Mouse (Mus musculus) C2C12 (cell line): ENCODE results near the gene Stac. TPM values are rescaled to one million over a fixed set of nuclear protein-coding genes. Genes with fewer than 3 reads are reported as not detected.

ENCODE experiments used
- H3K27me3 ChIP-seq: one replicate; pipeline ENCODE4 v1.6.1; 2011; ENCODE audit not compliant: control insufficient read depth, insufficient read depth, insufficient read length
- H3K36me3 ChIP-seq: one replicate; pipeline ENCODE4 v1.6.1; 2011; ENCODE audit not compliant: control insufficient read depth, insufficient read depth
- H3K4me3 ChIP-seq: one replicate; pipeline ENCODE4 v1.5.1; 2011; ENCODE audit warnings: mild to moderate bottlenecking, control low read depth; ENCODE audit not compliant: poor library complexity, insufficient read depth, severe bottlenecking
- H3K79me2 ChIP-seq: one replicate; pipeline ENCODE4 v1.6.1; 2011; ENCODE audit not compliant: control insufficient read depth, insufficient read depth
- H3K79me3 ChIP-seq: one replicate; pipeline ENCODE4 v1.6.1; 2011; ENCODE audit warnings: low read depth, control low read depth
- H3ac ChIP-seq: one replicate; pipeline ENCODE3; 2011; ENCODE audit warnings: low read depth; ENCODE audit not compliant: control insufficient read depth, insufficient read length
- CEBPB ChIP-seq: IDR thresholded peaks from one replicate; pipeline ENCODE4 v1.6.1; 2011; ENCODE audit warnings: low read depth, mild to moderate bottlenecking, control low read depth, moderate library complexity
- CTCF ChIP-seq: IDR thresholded peaks from one replicate; pipeline ENCODE4 v1.5.1; 2011; ENCODE audit not compliant: control insufficient read depth, insufficient read depth, insufficient read length
- FOSL1 ChIP-seq: IDR thresholded peaks from one replicate; pipeline ENCODE4 v1.8.0; 2011; ENCODE audit warnings: mild to moderate bottlenecking, low read length; ENCODE audit not compliant: poor library complexity, insufficient read depth, severe bottlenecking
- MAX ChIP-seq: IDR thresholded peaks from one replicate; pipeline ENCODE4 v1.6.1; 2011; ENCODE audit warnings: mild to moderate bottlenecking, control low read depth
- MYOD1 ChIP-seq: IDR thresholded peaks from one replicate; pipeline ENCODE4 v1.6.1; 2011; ENCODE audit warnings: low read depth; ENCODE audit not compliant: control insufficient read depth, insufficient read length
- MYOG ChIP-seq: IDR thresholded peaks from one replicate; pipeline ENCODE4 v1.6.1; 2011; ENCODE audit not compliant: control insufficient read depth, insufficient read length; ENCODE audit errors: extremely low read depth
- USF1 ChIP-seq: IDR thresholded peaks from one replicate; pipeline ENCODE4 v1.6.1; 2011; ENCODE audit warnings: low read depth, mild to moderate bottlenecking, control low read depth, moderate library complexity
- polyA plus RNA-seq: library from polyadenylated mRNA; unstranded; fragments of >200 nt; fragmentation: generic; extraction: Trizol; gene quantifications from one replicate; pipeline ENCODE4 v1.2.1, GENCODE M21; 2012; ENCODE audit warnings: missing spikeins

Gene Stac
- polyA plus RNA-seq, 1 experiment: 0.25 TPM

- Histone ChIP-seq H3K4me3 (no peak overlapping the region), H3ac (no peak overlapping the region), H3K27me3 (no peaks in the 10 kb centered on the region), H3K79me3 (no peaks in the 10 kb centered on the region), H3K79me2 (no peaks in the 10 kb centered on the region), H3K36me3 (no peaks in the 10 kb centered on the region)
- no peak for TF ChIP-seq MYOG
- TF ChIP-seq FOSL1: no peak
- TF ChIP-seq USF1: no peak
- no peak for TF ChIP-seq CEBPB
- no peak for TF ChIP-seq MAX
- no peak for TF ChIP-seq CTCF
Measured at GRCm38 (mm10) chr9:111523111-111523510, 167.0 kb downstream of the Stac start.

GRCm38 (mm10) chr9:111522226-111522625 lies 167.9 kb downstream of the Stac start:
- H3K27me3 ChIP-seq: no peaks in the 10 kb centered on the region
- H3K4me3 ChIP-seq: no peak overlapping the region
- no peaks in the 10 kb centered on the region for H3K79me2 ChIP-seq
- TF ChIP-seq MAX: no peak
- no peak for TF ChIP-seq MYOG
- no peak for TF ChIP-seq CEBPB
- no peak for TF ChIP-seq CTCF
- TF ChIP-seq FOSL1: no peak
- TF ChIP-seq USF1: no peak
- TF ChIP-seq MYOD1: no peak
- no peaks in the 10 kb centered on the region for H3K79me3 ChIP-seq
- no peak overlapping the region for H3ac ChIP-seq
- no peaks in the 10 kb centered on the region for H3K36me3 ChIP-seq

- TF ChIP-seq FOSL1: no peak
- TF ChIP-seq USF1: no peak
- no peak for TF ChIP-seq CTCF
- TF ChIP-seq MYOG: no peak
- TF ChIP-seq MAX: no peak
- TF ChIP-seq CEBPB: no peak
- TF ChIP-seq MYOD1: no peak
- Histone ChIP-seq H3ac (no peak overlapping the region), H3K79me3 (no peaks in the 10 kb centered on the region), H3K36me3 (no peaks in the 10 kb centered on the region), H3K4me3 (no peak overlapping the region), H3K27me3 (no peaks in the 10 kb centered on the region), H3K79me2 (no peaks in the 10 kb centered on the region)
Measured at GRCm38 (mm10) chr9:111515536-111515935, 174.6 kb downstream of the Stac start.

GRCm38 (mm10) chr9:111514586-111515473 lies 175.3 kb downstream of the Stac start:
- no peaks in the 10 kb centered on the region for H3K79me2 ChIP-seq
- no peak overlapping the region for H3ac ChIP-seq
- TF ChIP-seq MYOD1 (no peak), MAX (no peak), CEBPB (no peak), USF1 (no peak), CTCF (no peak), FOSL1 (no peak), MYOG (no peak)

More at GRCm38 (mm10) chr9:111514586-111515473, 175.3 kb downstream of the Stac start:
- H3K4me3 ChIP-seq: no peak overlapping the region
- H3K27me3 ChIP-seq: no peaks in the 10 kb centered on the region
- H3K79me3 ChIP-seq: no peaks in the 10 kb centered on the region
- H3K36me3 ChIP-seq: no peaks in the 10 kb centered on the region
